Mouse (Mus musculus): ENCODE results near the gene Itpr3. TPM values are rescaled to one million over a fixed set of nuclear protein-coding genes. Genes with fewer than 3 reads are reported as not detected.

Gene Itpr3
- polyA plus RNA-seq, 1 experiment: 2.4 TPM

DNA sequence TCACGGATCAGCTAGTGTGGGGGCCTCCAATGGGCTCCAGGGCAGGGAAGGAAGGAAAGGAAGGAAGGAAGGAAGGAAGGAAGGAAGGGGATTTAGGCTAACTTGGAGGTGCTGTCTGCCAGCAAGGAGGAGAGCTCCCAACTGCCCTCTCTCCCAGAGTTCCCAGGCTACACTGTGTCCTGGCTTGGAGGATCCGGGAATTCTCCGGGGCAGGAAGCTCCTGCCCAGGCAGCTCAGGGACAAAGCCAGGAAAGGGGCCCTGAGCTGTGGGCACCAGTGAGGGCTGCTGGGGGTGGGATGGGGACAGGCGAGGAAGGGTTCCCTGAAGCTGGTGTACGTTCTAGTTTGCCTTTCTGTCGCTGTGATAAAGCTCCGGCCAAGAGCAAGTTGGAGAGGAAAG lies 20.6 kb upstream of the Itpr3 start:
- Histone ChIP-seq H3K4me1 (ENCODE audit: control insufficient read depth, insufficient read depth, low read length) (no peaks in the 10 kb centered on the region), H3K4me3 (ENCODE audit: insufficient read depth, low read length) (no peak overlapping the region), H3K27ac (ENCODE audit: insufficient read depth, low read length) (no peak overlapping the region)
- TF ChIP-seq CTCF (IDR thresholded peaks at IDR 0.05; ENCODE audit: extremely low read depth, insufficient read depth, low read length): no peak
- no peak for TF ChIP-seq POLR2A (IDR thresholded peaks at IDR 0.05; ENCODE audit: extremely low read depth, insufficient read depth, low read length)

GRCm38 (mm10) chr17:27038335-27039050 lies 18.6 kb upstream of the Itpr3 start:
- no peak overlapping the region for H3K27ac ChIP-seq (ENCODE audit: insufficient read depth, low read length)
- no peaks in the 10 kb centered on the region for H3K4me1 ChIP-seq (ENCODE audit: control insufficient read depth, insufficient read depth, low read length)
- H3K4me3 ChIP-seq (ENCODE audit: insufficient read depth, low read length): no peak overlapping the region
- TF ChIP-seq POLR2A (IDR thresholded peaks at IDR 0.05; ENCODE audit: extremely low read depth, insufficient read depth, low read length) (no peak), CTCF (IDR thresholded peaks at IDR 0.05; ENCODE audit: extremely low read depth, insufficient read depth, low read length) (no peak)

DNA sequence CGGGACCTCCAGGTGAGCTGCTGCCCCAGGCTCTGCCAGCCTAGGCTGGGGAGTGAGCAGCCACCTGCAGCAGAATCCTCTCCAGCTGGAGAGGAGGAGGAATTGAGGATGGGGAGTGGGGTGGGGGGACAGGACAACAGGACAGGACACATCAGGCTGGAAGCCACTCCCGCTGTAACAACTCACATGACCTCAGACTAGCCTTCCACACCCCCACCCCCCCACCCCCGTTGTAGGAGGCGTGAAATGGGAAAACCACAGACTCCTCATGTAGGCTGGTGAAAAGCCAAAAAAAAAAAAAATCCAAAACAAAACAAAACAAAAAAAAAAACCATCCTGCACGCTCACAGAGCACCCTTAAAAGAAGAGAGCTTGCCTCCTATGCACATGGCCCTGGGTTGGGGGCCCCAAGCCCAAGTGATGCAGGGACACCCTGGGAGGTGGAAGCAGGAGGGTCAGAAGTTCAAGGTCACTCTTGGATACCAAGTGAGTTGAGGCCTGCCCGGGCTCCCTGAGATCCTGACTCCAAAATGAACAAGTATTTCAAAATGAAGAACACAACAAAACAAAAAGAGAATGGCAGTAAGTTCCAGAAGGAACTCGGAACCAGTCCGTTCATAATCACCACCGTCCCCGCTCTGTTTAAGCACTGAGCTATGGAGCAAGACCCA lies 17.5 kb upstream of the Itpr3 start:
- H3K27ac ChIP-seq (ENCODE audit: insufficient read depth, low read length): no peak overlapping the region
- TF ChIP-seq CTCF (IDR thresholded peaks at IDR 0.05; ENCODE audit: extremely low read depth, insufficient read depth, low read length) (no peak), POLR2A (IDR thresholded peaks at IDR 0.05; ENCODE audit: extremely low read depth, insufficient read depth, low read length) (no peak)
- no peak overlapping the region for H3K4me3 ChIP-seq (ENCODE audit: insufficient read depth, low read length)
- H3K4me1 ChIP-seq (ENCODE audit: control insufficient read depth, insufficient read depth, low read length): no peaks in the 10 kb centered on the region

GRCm38 (mm10) chr17:27040304-27041045 lies 16.6 kb upstream of the Itpr3 start:
- no peak overlapping the region for H3K4me3 ChIP-seq (ENCODE audit: insufficient read depth, low read length)
- TF ChIP-seq POLR2A (IDR thresholded peaks at IDR 0.05; ENCODE audit: extremely low read depth, insufficient read depth, low read length): no peak
- TF ChIP-seq CTCF (IDR thresholded peaks at IDR 0.05; ENCODE audit: extremely low read depth, insufficient read depth, low read length): no peak
- H3K4me1 ChIP-seq (ENCODE audit: control insufficient read depth, insufficient read depth, low read length): no peaks in the 10 kb centered on the region
- H3K27ac ChIP-seq (ENCODE audit: insufficient read depth, low read length): no peak overlapping the region

GRCm38 (mm10) chr17:27041046-27041786 lies 15.9 kb upstream of the Itpr3 start:
- no peak for TF ChIP-seq POLR2A (IDR thresholded peaks at IDR 0.05; ENCODE audit: extremely low read depth, insufficient read depth, low read length)
- no peak for TF ChIP-seq CTCF (IDR thresholded peaks at IDR 0.05; ENCODE audit: extremely low read depth, insufficient read depth, low read length)
- Histone ChIP-seq H3K27ac (ENCODE audit: insufficient read depth, low read length) (no peak overlapping the region), H3K4me3 (ENCODE audit: insufficient read depth, low read length) (no peak overlapping the region), H3K4me1 (ENCODE audit: control insufficient read depth, insufficient read depth, low read length) (no peaks in the 10 kb centered on the region)

DNA sequence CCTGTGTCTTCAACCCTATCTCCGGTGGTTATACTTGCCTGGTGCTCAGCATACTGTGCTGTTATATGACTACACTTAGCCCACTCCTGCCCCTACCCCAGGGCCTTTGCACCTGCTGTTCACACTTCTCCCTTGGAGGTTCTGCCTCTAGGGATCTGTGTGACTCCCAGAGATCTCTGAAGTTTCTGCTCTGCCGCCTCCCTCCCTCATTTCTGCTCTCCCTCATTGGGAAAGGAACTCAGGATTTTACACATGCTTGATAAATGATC lies 15.4 kb upstream of the Itpr3 start:
- no peak overlapping the region for H3K27ac ChIP-seq (ENCODE audit: insufficient read depth, low read length)
- no peak overlapping the region for H3K4me3 ChIP-seq (ENCODE audit: insufficient read depth, low read length)
- TF ChIP-seq POLR2A (IDR thresholded peaks at IDR 0.05; ENCODE audit: extremely low read depth, insufficient read depth, low read length) (no peak), CTCF (IDR thresholded peaks at IDR 0.05; ENCODE audit: extremely low read depth, insufficient read depth, low read length) (no peak)
- H3K4me1 ChIP-seq (ENCODE audit: control insufficient read depth, insufficient read depth, low read length): no peaks in the 10 kb centered on the region

- Histone ChIP-seq H3K27ac (ENCODE audit: insufficient read depth, low read length) (no peak overlapping the region), H3K4me1 (ENCODE audit: control insufficient read depth, insufficient read depth, low read length) (no peaks in the 10 kb centered on the region), H3K4me3 (ENCODE audit: insufficient read depth, low read length) (no peak overlapping the region)
- no peak for TF ChIP-seq POLR2A (IDR thresholded peaks at IDR 0.05; ENCODE audit: extremely low read depth, insufficient read depth, low read length)
- TF ChIP-seq CTCF (IDR thresholded peaks at IDR 0.05; ENCODE audit: extremely low read depth, insufficient read depth, low read length): no peak
These were observed 14.3 kb upstream of the Itpr3 start for GRCm38 (mm10) chr17:27042840-27043239.

GRCm38 (mm10) chr17:27045164-27045563 lies 11.9 kb upstream of the Itpr3 start:
- Histone ChIP-seq H3K4me1 (ENCODE audit: control insufficient read depth, insufficient read depth, low read length) (no peaks in the 10 kb centered on the region), H3K4me3 (ENCODE audit: insufficient read depth, low read length) (no peak overlapping the region), H3K27ac (ENCODE audit: insufficient read depth, low read length) (no peak overlapping the region)
- TF ChIP-seq CTCF (IDR thresholded peaks at IDR 0.05; ENCODE audit: extremely low read depth, insufficient read depth, low read length) (no peak), POLR2A (IDR thresholded peaks at IDR 0.05; ENCODE audit: extremely low read depth, insufficient read depth, low read length) (no peak)

GRCm38 (mm10) chr17:27047762-27048444 lies 9.2 kb upstream of the Itpr3 start:
- no peaks in the 10 kb centered on the region for H3K4me1 ChIP-seq (ENCODE audit: control insufficient read depth, insufficient read depth, low read length)
- TF ChIP-seq POLR2A (IDR thresholded peaks at IDR 0.05; ENCODE audit: extremely low read depth, insufficient read depth, low read length): no peak
- TF ChIP-seq CTCF (IDR thresholded peaks at IDR 0.05; ENCODE audit: extremely low read depth, insufficient read depth, low read length): peak; percentile 25; the same call in 1 of the 2 replicates
- H3K4me3 ChIP-seq (ENCODE audit: insufficient read depth, low read length): no peak overlapping the region
- H3K27ac ChIP-seq (ENCODE audit: insufficient read depth, low read length): no peak overlapping the region

Measured in cortical plate, adult 2 months (tissue).